Mouse (Mus musculus): ENCODE results near the gene Magt1.
A peak's percentile ranks its signal among the peaks of the same experiment; 100 is the strongest.

Gene Magt1

DNA sequence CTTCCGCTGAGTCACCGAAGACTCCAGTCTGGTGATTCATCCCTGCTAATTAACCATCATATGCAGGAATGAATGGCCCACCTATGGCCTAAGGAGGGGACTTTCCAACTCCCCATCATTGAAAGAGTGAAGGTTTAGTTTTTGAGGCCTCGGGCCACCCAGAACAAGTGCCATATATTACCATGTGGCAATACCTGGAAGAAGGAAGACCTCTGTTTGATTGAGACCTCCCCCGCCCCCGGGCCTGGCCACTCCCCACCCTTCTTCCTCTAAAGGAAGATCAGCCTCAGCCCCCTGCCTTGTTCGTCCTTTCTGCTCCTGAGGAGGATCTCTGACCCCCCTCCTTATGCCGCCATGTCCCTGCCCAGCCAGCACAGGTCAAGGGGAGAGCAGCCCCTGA is 72.5 kb downstream of the Magt1 start:
- DNase-seq = no peak

DNA sequence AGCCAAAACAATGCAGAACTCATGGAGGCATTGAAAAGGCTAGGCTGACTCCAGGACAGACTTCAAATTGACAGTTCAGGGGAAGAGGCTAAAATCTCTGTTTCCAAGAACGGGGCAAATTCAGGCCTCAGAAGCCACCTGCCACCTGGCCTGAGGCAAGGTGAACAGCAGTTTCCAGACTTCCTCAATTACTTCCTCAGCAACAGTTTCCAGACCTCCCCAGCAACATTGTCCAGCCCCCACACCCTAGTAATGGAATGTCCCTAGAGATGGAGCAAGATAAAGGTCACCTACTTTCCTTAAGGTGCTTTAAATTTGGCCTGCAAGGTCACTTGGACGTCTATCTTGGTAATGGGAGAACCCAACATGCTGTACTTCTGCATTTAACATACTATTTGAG is 74.0 kb downstream of the Magt1 start:
- DNase-seq = no peak

DNA sequence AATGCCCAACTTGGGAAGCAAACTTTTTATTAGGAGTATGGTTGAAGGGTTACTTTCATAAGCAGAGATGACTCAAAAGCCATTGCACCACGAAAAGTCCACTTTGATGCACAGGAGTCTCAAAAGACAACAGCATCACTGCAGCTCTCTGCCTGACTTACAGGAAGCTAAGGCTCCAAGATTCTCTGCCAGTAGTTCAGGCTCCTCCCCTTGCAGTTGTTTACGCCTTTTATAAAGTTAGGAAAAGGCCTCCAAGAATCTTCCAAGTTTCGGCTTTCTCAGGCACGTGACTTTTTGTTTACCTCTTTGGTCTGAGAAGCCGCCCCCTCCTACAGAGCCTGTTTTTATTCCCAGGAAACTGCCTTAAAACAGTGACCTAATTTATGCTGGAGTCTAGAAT is 77.4 kb downstream of the Magt1 start:
- DNase-seq = peak in 1 of 2 experiments; percentile 24

DNA sequence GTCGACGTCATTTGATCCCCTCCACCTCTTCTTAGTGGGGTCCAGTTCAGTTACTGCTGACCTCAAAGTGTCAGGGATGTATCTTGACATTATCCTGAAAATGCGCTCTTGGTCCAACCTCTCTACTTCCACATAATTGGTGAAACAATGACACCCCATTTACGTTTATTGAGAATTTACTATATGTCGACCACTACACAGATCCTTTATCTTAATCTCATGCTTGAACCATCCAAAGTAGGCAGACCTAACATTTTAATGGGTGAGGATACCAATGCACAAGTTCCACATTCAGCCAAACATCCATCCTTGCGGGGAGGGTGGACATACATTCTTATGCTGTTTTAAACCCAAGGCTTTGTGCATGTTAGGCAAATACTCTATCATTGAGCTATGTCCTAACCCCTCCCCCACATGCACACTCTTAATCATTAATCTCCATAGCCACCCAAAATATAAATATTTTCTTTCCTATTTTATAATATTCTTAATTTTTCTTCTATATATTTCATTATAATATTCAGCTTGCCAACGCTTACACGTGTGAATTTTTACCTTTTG is 82.1 kb downstream of the Magt1 start:
- DNase-seq = no peak

DNA sequence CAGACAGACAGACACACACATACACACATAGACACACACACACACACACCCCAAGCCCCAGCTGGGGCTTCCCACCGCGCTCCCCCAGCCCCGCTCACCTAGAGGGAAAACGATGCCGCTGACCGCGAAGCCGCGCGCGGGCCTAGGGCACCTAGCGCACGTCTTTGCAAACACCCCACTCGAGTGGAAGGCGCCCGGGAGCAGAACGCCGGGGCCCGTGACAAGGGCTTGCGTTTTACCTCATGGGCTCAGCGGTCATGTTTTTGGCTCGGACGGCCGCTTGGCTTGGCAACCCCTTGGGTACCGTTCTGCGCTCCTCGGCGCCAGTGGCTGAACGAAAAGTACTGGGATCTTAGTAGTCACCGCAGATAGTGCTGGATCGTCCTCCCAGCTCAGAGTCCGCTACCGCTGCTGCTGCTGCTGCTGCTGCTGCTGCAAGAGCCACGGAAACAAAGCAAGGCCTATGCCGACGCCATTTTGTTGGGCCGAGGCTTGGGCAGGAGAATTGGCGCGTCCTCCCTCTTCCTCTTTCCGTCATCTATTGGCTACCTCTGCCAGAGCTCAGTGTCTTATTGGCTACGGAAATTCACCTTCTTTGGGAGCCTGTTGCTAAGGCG is 82.7 kb downstream of the Magt1 start, which contains the start of gene Atrx:
Gene Atrx, minus strand, starts transcription at position 543 of the 617 bp plus-strand sequence.
- DNase-seq = peak; percentile 76 to 84

DNA sequence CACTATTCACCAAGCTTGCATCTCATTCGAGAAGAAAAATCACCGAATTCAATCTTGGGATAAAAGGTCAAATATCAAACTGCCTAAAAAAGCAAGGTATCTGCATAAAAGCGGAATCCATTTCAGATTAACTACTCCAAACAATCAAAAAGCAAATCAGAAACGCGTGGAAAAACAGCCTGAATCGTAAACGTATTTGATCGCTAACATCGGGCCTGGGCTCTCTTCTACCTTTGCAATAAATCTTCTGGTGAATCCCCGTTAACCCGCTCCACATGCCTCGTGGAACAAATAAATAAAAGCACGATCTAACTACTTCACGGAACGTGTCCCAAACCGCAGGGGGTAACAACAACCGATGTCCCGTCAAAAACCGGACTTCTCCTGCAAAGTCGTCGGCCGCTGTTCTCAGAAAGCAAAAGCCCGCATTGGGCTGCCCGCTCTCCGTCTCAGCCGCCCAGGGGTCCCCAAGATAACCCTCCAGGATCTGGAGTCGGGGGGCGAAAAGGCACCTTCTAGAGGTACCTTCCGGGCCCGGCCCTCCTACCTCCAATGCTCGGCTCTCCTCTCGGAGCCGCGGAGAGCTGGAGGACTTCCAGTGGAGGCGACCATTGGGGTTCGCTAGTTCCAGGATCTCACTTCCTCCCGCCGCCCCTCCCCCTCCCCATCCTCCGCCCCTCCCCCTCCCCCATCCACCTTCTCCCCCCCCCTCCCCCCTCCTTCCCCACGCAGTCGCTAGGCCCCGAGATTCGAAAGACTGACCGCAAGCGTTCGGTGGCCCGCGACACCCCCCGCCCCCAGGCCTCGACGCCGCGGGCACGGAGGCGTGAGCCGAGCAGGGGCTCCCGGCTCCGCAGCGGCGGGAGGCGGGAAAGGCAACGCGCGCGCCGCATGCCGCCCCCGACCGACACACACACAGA is 83.5 kb downstream of the Magt1 start:
- DNase-seq = peak; percentile 38 to 57

DNA sequence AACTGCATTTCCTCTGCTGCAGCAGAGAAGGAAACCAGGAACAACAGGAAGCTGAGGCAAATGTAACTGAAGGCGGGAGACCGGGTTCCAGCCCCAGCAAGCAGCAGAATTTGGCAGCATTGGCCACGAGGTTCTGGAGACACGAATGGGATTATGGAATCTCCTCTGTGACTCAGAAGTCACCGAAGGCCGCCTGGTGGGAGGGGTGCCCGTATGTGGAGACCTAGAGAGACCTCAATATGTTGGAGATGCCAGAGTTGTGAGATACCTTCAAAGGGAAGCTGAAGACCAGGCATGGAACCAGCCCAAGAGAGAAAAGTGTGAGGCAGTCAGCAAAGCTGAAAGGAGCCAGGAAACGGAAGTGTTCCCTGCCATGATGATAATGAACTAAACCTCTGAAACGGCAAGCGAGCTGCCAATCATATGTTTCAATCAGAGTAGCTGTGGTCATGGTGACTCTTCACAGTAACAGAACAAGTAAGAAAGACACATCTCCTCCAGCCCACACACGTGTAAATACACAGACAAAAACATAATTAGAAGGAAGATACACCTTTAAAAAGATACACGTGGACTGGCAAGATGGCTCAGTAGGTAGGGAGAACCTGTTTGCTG is 85.5 kb downstream of the Magt1 start:
- DNase-seq = peak in 1 of 2 experiments; percentile 23

DNA sequence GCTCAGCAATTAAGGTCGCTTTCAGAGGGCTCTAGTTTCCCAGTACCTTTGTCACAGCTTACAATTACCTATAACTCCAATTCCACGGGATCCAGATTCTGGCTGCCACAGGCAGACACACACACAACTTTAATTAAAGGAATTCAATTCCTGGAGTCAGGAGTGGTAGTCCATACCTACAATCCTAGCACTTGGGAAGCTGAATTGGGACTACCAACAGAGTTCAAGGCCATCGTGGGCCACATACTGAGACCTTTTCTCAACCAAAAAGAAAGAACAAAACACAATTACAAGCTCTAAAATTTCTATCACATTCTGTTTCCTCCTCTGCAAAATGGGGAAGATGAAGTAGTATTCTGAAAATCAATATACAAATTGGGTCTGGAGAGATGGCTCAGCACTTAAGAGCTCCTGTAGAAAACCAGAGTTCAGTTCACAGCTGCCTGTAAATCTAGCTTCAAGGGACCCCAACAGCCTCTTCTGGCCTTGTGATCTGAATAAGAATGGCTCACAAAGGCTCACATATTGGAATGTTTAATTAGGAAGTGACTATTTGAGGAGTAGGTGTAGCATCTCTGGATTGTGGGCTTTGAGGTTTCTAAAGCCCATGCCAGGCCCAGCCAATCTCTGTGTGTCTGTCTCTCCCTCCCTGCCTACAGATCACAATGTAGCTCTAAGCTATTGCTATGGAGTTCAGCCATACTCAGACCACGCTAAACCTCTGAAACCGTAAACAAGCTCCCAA is 87.2 kb downstream of the Magt1 start:
- DNase-seq = no peak

DNA sequence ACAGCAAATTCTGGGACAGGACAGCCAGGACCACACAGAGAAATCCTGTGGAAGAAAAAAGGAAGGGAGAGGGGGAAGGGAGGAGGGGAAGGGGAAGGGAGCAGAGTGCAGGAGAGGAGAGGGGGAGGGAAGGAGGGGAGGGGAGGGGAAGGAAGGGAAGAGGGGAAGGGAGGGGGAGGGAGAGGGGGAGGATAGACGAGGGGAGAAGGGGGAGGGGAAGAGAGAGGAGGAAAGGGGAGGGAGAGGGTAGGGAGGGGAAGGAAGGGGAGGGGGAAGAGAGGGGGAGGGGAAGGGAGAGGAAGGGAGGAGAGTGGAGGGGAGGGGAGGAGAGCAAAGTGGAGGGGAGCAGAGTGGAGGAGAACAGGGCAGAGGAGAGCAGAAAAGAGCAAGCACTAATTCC is 87.8 kb downstream of the Magt1 start:
- DNase-seq = no peak

DNA sequence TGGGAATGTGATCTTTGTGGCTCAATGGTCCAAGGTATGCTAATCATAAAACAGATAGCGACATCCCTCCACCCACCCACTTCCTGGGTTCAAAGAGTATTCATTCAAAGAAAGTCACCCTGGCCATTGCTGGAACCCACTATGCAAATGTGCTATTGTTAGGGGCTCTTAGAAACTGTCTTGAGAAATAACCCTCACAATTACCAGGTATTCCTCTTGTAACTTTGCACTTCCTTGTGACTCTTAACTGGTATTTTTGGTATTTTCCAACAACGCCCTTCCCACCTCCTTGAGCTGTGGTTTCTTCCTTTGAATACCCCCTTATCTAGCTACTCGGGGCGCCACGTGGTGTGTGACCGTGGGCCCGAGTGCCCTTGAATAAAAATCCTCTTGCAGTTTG is 88.7 kb downstream of the Magt1 start:
- peak in 1 of 2 experiments; percentile 32 for DNase-seq

DNA sequence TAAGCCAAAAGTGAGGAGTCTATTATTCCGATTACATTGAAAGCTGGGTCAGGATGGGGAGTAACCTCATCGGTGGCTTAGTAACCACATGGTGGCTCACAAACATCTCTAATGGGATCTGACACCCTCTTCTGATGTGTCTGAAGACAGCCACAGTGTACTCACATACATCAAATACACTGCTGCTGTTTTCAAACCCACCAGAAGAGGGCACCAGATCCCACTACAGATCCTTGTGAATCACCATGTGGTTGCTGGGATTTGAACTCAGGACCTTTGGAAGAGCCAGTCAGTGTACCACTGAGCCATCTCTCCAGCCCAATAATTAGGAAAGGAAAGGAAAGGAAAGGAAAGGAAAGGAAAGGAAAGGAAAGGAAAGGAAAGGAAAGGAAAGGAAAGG is 90.3 kb downstream of the Magt1 start:
- peak in 1 of 2 experiments; percentile 36 for DNase-seq

All from lung, postnatal 4 days (tissue).